8 mouse cellular contexts compared by ENCODE assay signal in genomic region chr6:51471179-51471505, GRCm38 (mm10). TPM values are rescaled to one million over a fixed set of nuclear protein-coding genes. Genes with fewer than 3 reads are reported as not detected.
DNase-seq lines count a peak whose midpoint lies in the region; ATAC-seq and TF ChIP-seq lines count a peak whose summit lies in the region.

No protein-coding gene starts in this region.

- DNase-seq in gastrocnemius, adult 2 months, result no peak
- DNase-seq in gastrocnemius, postnatal 4 days (ENCODE audit: low spot score in 2 of 2), result no peak
- DNase-seq in 416B (ENCODE audit: low read depth), result peak; percentile 56
- no peak for DNase-seq in liver, embryonic 14.5 days (ENCODE audit: low read depth in 3 of 3, low spot score in 3 of 3)
- DNase-seq in gastrocnemius, postnatal 10 days, result no peak
- no peak for DNase-seq in kidney, postnatal 36 days

- no peak; the same call in 1 of the 2 replicates for ATAC-seq in forebrain, embryonic 13.5 days
- ATAC-seq in liver, embryonic 14.5 days (ENCODE audit: insufficient read depth), result peak; percentile 3; the same call in 1 of the 2 replicates
- ATAC-seq in inflammation-experienced regulatory T-cells, adult 6 months, result no peak

- intact Hi-C loops in gastrocnemius, adult 2 months (cut with DNase I), result loop anchor here (5.0 kb wide), 1 partner anchor 751 kb away; the partner anchor contains the start of gene Hoxa7

- peaks cover 38% of the 10 kb centered on the region for H3K4me1 ChIP-seq in forebrain, embryonic 13.5 days
- peaks cover 9 to 17% of the 10 kb centered on the region in 2 experiments for H3K4me1 ChIP-seq in liver, embryonic 14.5 days (replicated peaks; ENCODE audit: control insufficient read depth in 2 of 2, insufficient read depth in 2 of 2, low read length in 1 of 2)

- peaks cover 48% of the 10 kb centered on the region for H3K36me3 ChIP-seq in forebrain, embryonic 13.5 days (ENCODE audit: poor library complexity, severe bottlenecking)
- peaks cover 53% of the 10 kb centered on the region for H3K36me3 ChIP-seq in liver, embryonic 14.5 days (replicated peaks; ENCODE audit: control insufficient read depth, insufficient read depth, low read depth)

- TF ChIP-seq CTCF in gastrocnemius, adult 2 months (IDR thresholded peaks at IDR 0.05), result no peak
- no peak for TF ChIP-seq CTCF in liver, embryonic 14.5 days (IDR thresholded peaks at IDR 0.05; ENCODE audit: low read depth)

- peak overlapping the region; percentile 99 for H3K27ac ChIP-seq in gastrocnemius, adult 2 months
- peak overlapping the region; percentile 100 for H3K27ac ChIP-seq in forebrain, embryonic 13.5 days
- H3K27ac ChIP-seq in liver, embryonic 14.5 days, result peak overlapping the region; percentile 94

- peak overlapping the region; percentile 87 for H3K4me2 ChIP-seq in forebrain, embryonic 13.5 days
- H3K4me2 ChIP-seq in liver, embryonic 14.5 days (ENCODE audit: low read depth), result peak overlapping the region; percentile 85

- H3K27me3 ChIP-seq in forebrain, embryonic 13.5 days, result no peaks in the 10 kb centered on the region
- no peaks in the 10 kb centered on the region for H3K27me3 ChIP-seq in liver, embryonic 14.5 days (ENCODE audit: control insufficient read depth, insufficient read depth, low read length)

- TF ChIP-seq EP300 in liver, embryonic 14.5 days (IDR thresholded peaks at IDR 0.05; ENCODE audit: low read depth), result no peak

- H3K9me3 ChIP-seq in forebrain, embryonic 13.5 days (replicated peaks), result no peaks in the 10 kb centered on the region
- no peaks in the 10 kb centered on the region for H3K9me3 ChIP-seq in liver, embryonic 14.5 days (ENCODE audit: control insufficient read depth, low read length)

- peak overlapping the region; percentile 81 for H3K4me3 ChIP-seq in gastrocnemius, adult 2 months
- peak overlapping the region; percentile 97 for H3K4me3 ChIP-seq in forebrain, embryonic 13.5 days
- H3K4me3 ChIP-seq in liver, embryonic 14.5 days (ENCODE audit: insufficient read depth in 1 of 2, low read depth in 2 of 2, low read length in 2 of 2), result peak overlapping the region; percentile 85 to 100

- 2% methylated on average over 10 of the region's 10 CpGs for WGBS in forebrain, embryonic 13.5 days
- WGBS in liver, embryonic 14.5 days (ENCODE audit: insufficient replicate concordance), result 1% methylated on average over 10 of the region's 10 CpGs

- peak overlapping the region; percentile 100 for H3K9ac ChIP-seq in forebrain, embryonic 13.5 days
- H3K9ac ChIP-seq in liver, embryonic 14.5 days (replicated peaks), result peak overlapping the region; percentile 100

RNA-seq across cellular contexts. Expression of gene Cbx3, which starts 1.0 kb away (rescaled TPM):
- total RNA-seq in gastrocnemius, adult 2 months (2021), result 10 to 100 TPM; 38.6 to 51.1 TPM
- total RNA-seq in gastrocnemius, postnatal 4 days (2021), result 100 to 1,000 TPM; 119 to 130 TPM
- 732 and 791 TPM in 2 replicates for polyA plus RNA-seq in forebrain, embryonic 13.5 days (2015; fragmentation: Nextera tagmentation; extraction: Ambion mirVana)
- polyA plus RNA-seq in liver, embryonic 14.5 days (2012; rRNA removed), result 25.8 and 50.6 TPM in 2 replicates
- polyA plus RNA-seq in liver, embryonic 14.5 days (2014; fragmentation: Nextera tagmentation; extraction: Ambion mirVana), result 264 and 269 TPM in 2 replicates
- total RNA-seq in gastrocnemius, postnatal 10 days (2021), result 10 to 100 TPM; 78.2 to 87.1 TPM
- 100 to 1,000 TPM; 598 to 900 (median 693) TPM for polyA plus RNA-seq in inflammation-experienced regulatory T-cells, adult 6 months (2017; shearing (Covaris generic))

RNA-seq across cellular contexts. Expression of gene Hnrnpa2b1, which starts 1.4 kb away (rescaled TPM):
- 100 to 1,000 TPM; 290 to 399 TPM for total RNA-seq in gastrocnemius, adult 2 months (2021)
- total RNA-seq in gastrocnemius, postnatal 4 days (2021), result 100 to 1,000 TPM; 490 to 525 TPM
- 2,330 and 2,378 TPM in 2 replicates for polyA plus RNA-seq in forebrain, embryonic 13.5 days (2015; fragmentation: Nextera tagmentation; extraction: Ambion mirVana)
- 353 and 684 TPM in 2 replicates for polyA plus RNA-seq in liver, embryonic 14.5 days (2012; rRNA removed)
- polyA plus RNA-seq in liver, embryonic 14.5 days (2014; fragmentation: Nextera tagmentation; extraction: Ambion mirVana), result 462 and 503 TPM in 2 replicates
- total RNA-seq in gastrocnemius, postnatal 10 days (2021), result 100 to 1,000 TPM; 329 to 380 TPM
- polyA plus RNA-seq in inflammation-experienced regulatory T-cells, adult 6 months (2017; shearing (Covaris generic)), result 1,000 to 10,000 TPM; 1,055 to 1,311 (median 1,271) TPM

RNA-seq across cellular contexts. Expression of gene Nfe2l3, which starts 38.7 kb away (rescaled TPM):
- total RNA-seq in gastrocnemius, adult 2 months (2021), result not detected
- total RNA-seq in gastrocnemius, postnatal 4 days (2021), result under 1 TPM; 0.23 to 0.25 TPM
- polyA plus RNA-seq in forebrain, embryonic 13.5 days (2015; fragmentation: Nextera tagmentation; extraction: Ambion mirVana), result 3.7 and 3.8 TPM in 2 replicates
- 0.11 and 0.13 TPM in 2 replicates for polyA plus RNA-seq in liver, embryonic 14.5 days (2012; rRNA removed)
- 0.10 and 0.20 TPM in 2 replicates for polyA plus RNA-seq in liver, embryonic 14.5 days (2014; fragmentation: Nextera tagmentation; extraction: Ambion mirVana)
- under 1 TPM; 0.12 to 0.16 TPM for total RNA-seq in gastrocnemius, postnatal 10 days (2021)
- polyA plus RNA-seq in inflammation-experienced regulatory T-cells, adult 6 months (2017; shearing (Covaris generic)), result under 1 TPM; 0.54 to 0.87 (median 0.55) TPM

RNA-seq across cellular contexts. Expression of gene Snx10, which starts 52.6 kb away (rescaled TPM):
- 1 to 10 TPM; 4.4 to 6.1 TPM for total RNA-seq in gastrocnemius, adult 2 months (2021)
- total RNA-seq in gastrocnemius, postnatal 4 days (2021), result 1 to 10 TPM; 4.9 to 5.0 TPM
- polyA plus RNA-seq in forebrain, embryonic 13.5 days (2015; fragmentation: Nextera tagmentation; extraction: Ambion mirVana), result 41.2 and 43.8 TPM in 2 replicates
- polyA plus RNA-seq in liver, embryonic 14.5 days (2012; rRNA removed), result 1.2 and 2.0 TPM in 2 replicates
- 6.4 and 6.7 TPM in 2 replicates for polyA plus RNA-seq in liver, embryonic 14.5 days (2014; fragmentation: Nextera tagmentation; extraction: Ambion mirVana)
- total RNA-seq in gastrocnemius, postnatal 10 days (2021), result 10 to 100 TPM in 1 of 2 experiments, 1 to 10 TPM in 1; 7.8 to 12.0 TPM
- 10 to 100 TPM; 26.4 to 55.3 (median 36.4) TPM for polyA plus RNA-seq in inflammation-experienced regulatory T-cells, adult 6 months (2017; shearing (Covaris generic))
